Mouse (Mus musculus): Measurements from ENCODE around the gene Dctn2. TPM values are rescaled to one million over a fixed set of nuclear protein-coding genes. Genes with fewer than 3 reads are reported as not detected.

Gene Dctn2
- total RNA-seq, 2 experiments from 2014 or later: 308 to 321 TPM

DNA sequence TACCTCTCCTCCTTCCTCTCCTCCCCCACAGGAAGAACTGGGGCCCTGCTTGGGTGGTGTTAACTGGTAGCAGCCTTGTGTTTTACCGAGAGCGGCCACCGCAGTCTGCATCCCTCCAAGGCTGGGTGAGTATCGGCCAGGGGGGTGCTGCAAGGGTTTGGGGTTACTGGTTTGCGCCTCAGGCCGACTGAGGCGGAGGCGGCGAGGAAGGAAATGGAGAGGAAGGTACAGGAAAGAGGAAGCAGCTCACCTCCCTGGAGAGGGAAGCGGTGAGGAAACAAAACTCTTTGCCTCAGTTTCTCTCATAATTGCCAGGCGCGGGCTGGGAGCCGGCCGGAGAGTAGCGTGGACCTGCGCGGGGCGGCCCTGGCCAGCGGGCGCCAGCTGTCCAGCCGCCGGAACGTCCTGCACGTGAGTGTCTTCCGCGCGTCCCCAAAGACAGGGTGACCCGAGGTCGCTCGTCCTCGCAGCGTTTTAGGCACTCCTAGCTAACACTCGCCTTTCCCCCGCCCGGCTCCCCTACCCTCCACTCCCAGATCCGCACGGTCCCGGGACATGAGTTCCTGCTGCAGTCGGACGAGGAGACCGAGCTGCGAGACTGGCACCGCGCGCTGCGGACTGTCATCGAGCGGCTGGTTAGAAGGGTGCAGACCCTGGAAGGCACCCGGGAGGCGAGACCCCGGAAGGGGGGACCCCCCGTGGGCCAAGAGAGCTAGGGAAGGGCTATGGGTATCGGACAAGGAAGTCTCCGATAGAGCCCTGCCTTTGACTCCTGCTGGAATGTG lies 60.0 kb downstream of the Dctn2 start:
- intact Hi-C loops (cut with DNase I): no loop called here
- DNase-seq (ENCODE audit: low spot score in 2 of 2): no peak

- intact Hi-C loops (cut with DNase I): no loop called here
- DNase-seq (ENCODE audit: low spot score in 2 of 2): no peak
These were observed 60.7 kb downstream of the Dctn2 start for GRCm38 (mm10) chr10:127326828-127327227.

DNA sequence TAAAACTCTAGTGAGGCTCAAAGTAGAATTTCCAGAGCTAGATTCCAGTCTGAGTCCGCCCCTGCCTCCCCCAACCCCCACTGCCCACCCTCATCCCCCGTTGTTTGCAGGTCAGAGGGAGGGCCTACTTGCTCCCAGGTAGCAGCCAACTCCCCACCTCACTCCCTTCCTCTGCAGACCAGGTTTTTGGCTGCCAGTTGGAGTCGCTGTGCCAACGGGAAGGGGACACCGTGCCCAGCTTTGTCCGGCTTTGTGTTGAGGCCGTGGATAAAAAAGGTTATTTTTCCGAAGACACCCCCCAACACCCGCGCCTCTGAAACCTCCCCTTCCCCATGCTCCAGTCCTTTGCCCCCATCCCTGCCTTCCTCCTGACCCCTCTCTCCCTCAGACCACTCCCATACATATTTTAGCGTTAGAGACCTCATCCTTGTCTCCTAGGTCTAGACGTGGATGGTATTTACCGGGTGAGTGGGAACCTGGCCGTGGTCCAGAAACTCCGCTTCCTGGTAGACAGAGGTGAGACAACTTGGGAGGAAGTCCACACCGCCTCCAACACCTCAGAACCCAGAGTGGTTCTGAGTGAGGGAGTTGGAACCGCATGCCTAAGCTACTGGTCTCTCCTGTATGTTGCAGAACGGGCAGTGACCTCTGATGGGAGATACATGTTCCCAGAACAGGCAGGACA lies 61.4 kb downstream of the Dctn2 start:
- no peak for DNase-seq (ENCODE audit: low spot score in 2 of 2)
- intact Hi-C loops (cut with DNase I): no loop called here

DNA sequence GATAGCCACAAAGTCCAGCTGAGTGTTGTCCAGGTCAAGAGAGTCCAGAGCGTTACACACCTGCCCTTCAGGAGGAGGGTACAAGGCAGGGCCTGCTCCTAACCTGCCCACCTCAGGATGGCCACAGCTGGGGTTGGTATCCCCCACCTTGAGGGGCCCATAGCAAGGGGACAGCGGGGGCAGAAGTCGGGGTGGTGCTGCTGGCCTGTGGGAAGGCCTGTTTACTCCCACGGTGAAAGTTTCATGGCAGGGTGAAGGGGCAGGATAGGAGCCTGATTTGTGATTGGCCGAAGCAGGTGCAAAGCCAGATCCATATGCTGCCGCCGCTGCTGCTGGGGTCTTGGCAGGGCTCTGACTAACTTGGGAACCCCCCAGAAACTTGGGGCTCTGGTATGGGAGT lies 64.0 kb downstream of the Dctn2 start:
- intact Hi-C loops (cut with DNase I): no loop called here
- no peak for DNase-seq (ENCODE audit: low spot score in 2 of 2)

Other genes starting within 250 kb of the Dctn2 start
- 10 to 100 TPM; 27.7 to 28.2 TPM for gene Tsfm, start 235.5 kb upstream of the Dctn2 start, total RNA-seq (2021)
- 10 to 100 TPM; 10.3 to 11.1 TPM for gene Mettl1, start 225.0 kb upstream of the Dctn2 start, total RNA-seq (2021)
- under 1 TPM in 1 of 2 experiments, not detected in 1; 0.19 TPM for gene Eef1akmt3, start 224.9 kb upstream of the Dctn2 start, total RNA-seq (2021)
- under 1 TPM; 0.59 to 0.61 TPM for gene Cyp27b1, start 218.1 kb upstream of the Dctn2 start, total RNA-seq (2021)
- gene March9, start 206.2 kb upstream of the Dctn2 start, total RNA-seq (2021): 10 to 100 TPM; 32.7 to 35.1 TPM
- gene Cdk4, start 202.8 kb upstream of the Dctn2 start, total RNA-seq (2021): 100 to 1,000 TPM in 1 of 2 experiments, 10 to 100 TPM in 1; 88.3 to 106 TPM
- gene Tspan31, start 196.1 kb upstream of the Dctn2 start, total RNA-seq (2021): 10 to 100 TPM; 67.1 to 74.5 TPM
- gene Agap2, start 191.1 kb upstream of the Dctn2 start, total RNA-seq (2021): 100 to 1,000 TPM; 704 to 706 TPM
- 100 to 1,000 TPM; 111 to 116 TPM for gene Os9, start 145.2 kb upstream of the Dctn2 start, total RNA-seq (2021)
- gene B4galnt1, start 101.1 kb upstream of the Dctn2 start, total RNA-seq (2021): 100 to 1,000 TPM; 108 to 110 TPM
- gene Slc26a10, start 85.7 kb upstream of the Dctn2 start, total RNA-seq (2021): 1 to 10 TPM; 1.1 to 1.4 TPM
- gene Arhgef25, start 76.3 kb upstream of the Dctn2 start, total RNA-seq (2021): 100 to 1,000 TPM in 1 of 2 experiments, 10 to 100 TPM in 1; 92.9 to 103 TPM
- 100 to 1,000 TPM; 202 to 203 TPM for gene Dtx3, start 70.6 kb upstream of the Dctn2 start, total RNA-seq (2021)
- 10 to 100 TPM; 63.6 to 78.9 TPM for gene Pip4k2c, start 54.8 kb upstream of the Dctn2 start, total RNA-seq (2021)
- gene Kif5a, start 3.0 kb upstream of the Dctn2 start, total RNA-seq (2021): 100 to 1,000 TPM; 581 to 593 TPM
- 10 to 100 TPM; 41.2 to 44.7 TPM for gene Mbd6, start 22.6 kb downstream of the Dctn2 start, total RNA-seq (2021)
- gene Mars, start 45.4 kb downstream of the Dctn2 start, total RNA-seq (2021): 10 to 100 TPM; 59.1 to 61.5 TPM
- gene Arhgap9, start 55.6 kb downstream of the Dctn2 start, total RNA-seq (2021): 1 to 10 TPM in 1 of 2 experiments, under 1 TPM in 1; 0.66 to 1.2 TPM
- gene Gli1, start 75.6 kb downstream of the Dctn2 start, total RNA-seq (2021): 1 to 10 TPM; 1.6 to 1.9 TPM
- gene Inhbe, start 88.0 kb downstream of the Dctn2 start, total RNA-seq (2021): under 1 TPM in 1 of 2 experiments, not detected in 1; 0.13 TPM
- not detected for gene Inhbc, start 104.1 kb downstream of the Dctn2 start, total RNA-seq (2021)
- gene R3hdm2, start 114.0 kb downstream of the Dctn2 start, total RNA-seq (2021): 100 to 1,000 TPM; 333 to 340 TPM
- gene Stac3, start 235.3 kb downstream of the Dctn2 start, total RNA-seq (2021): 10 to 100 TPM in 1 of 2 experiments, 1 to 10 TPM in 1; 3.0 to 10.0 TPM
- gene Ndufa4l2, start 248.6 kb downstream of the Dctn2 start, total RNA-seq (2021): 1 to 10 TPM; 7.4 to 8.9 TPM